Mouse (Mus musculus) embryonic facial prominence, embryonic 13.5 days (tissue): Measurements from ENCODE around the gene Vamp8. TPM values are rescaled to one million over a fixed set of nuclear protein-coding genes. Genes with fewer than 3 reads are reported as not detected.

ENCODE experiments used
- ATAC-seq: fragments of 200-750 bp; cut with Nextera tagmentation; 2 replicates; pipeline ENCODE4 v1.8.0; 2017; ENCODE audit warnings: low read depth; ENCODE audit not compliant: insufficient number of reproducible peaks, insufficient read depth, low FRiP score, low TSS enrichment
- H3K27ac ChIP-seq: fragments of 300-500 bp; sonication (generic); 2 replicates; pipeline ENCODE4 v1.5.1; 2015; ENCODE audit warnings: moderate library complexity, mild to moderate bottlenecking, inconsistent platforms
- H3K27me3 ChIP-seq: fragments of 300-500 bp; sonication (generic); 2 replicates; pipeline ENCODE4 v1.6.1; 2015; ENCODE audit warnings: mild to moderate bottlenecking, inconsistent platforms
- H3K36me3 ChIP-seq: fragments of 300-500 bp; sonication (generic); 2 replicates; pipeline ENCODE4 v1.6.1; 2015; ENCODE audit warnings: mild to moderate bottlenecking, inconsistent platforms
- H3K4me1 ChIP-seq: fragments of 300-500 bp; sonication (generic); 2 replicates; pipeline ENCODE4 v1.6.1; 2015; ENCODE audit warnings: inconsistent platforms
- H3K4me2 ChIP-seq: fragments of 300-500 bp; sonication (generic); 2 replicates; pipeline ENCODE4 v1.6.1; 2015; ENCODE audit warnings: moderate library complexity, mild to moderate bottlenecking, inconsistent platforms
- H3K4me3 ChIP-seq: fragments of 300-500 bp; sonication (generic); 2 replicates; pipeline ENCODE4 v1.5.1; 2015; ENCODE audit warnings: mild to moderate bottlenecking, inconsistent platforms
- H3K9ac ChIP-seq: fragments of 300-500 bp; sonication (generic); 2 replicates; pipeline ENCODE4 v1.6.1; 2015; ENCODE audit warnings: mild to moderate bottlenecking, inconsistent platforms
- H3K9me3 ChIP-seq: fragments of 300-500 bp; sonication (generic); 2 replicates; pipeline ENCODE4 v1.6.1; 2016; ENCODE audit warnings: inconsistent platforms
- WGBS: fragments of 180-500 bp; shearing (Covaris S2); methylation state at CpG from one replicate; pipeline ENCODE4 v1.1.7; 2015; ENCODE audit warnings: mixed read lengths; 5-methylcytosine and 5-hydroxymethylcytosine counted together
- polyA plus RNA-seq: library from polyadenylated mRNA; unstranded; fragments of >200 nt; fragmentation: Nextera tagmentation; extraction: Ambion mirVana; gene quantifications from 2 replicates; pipeline ENCODE4 v1.2.1, GENCODE M21; 2015

The Vamp8 gene
- polyA plus RNA-seq, 1 experiment from 2014 or later = 135 TPM

DNA sequence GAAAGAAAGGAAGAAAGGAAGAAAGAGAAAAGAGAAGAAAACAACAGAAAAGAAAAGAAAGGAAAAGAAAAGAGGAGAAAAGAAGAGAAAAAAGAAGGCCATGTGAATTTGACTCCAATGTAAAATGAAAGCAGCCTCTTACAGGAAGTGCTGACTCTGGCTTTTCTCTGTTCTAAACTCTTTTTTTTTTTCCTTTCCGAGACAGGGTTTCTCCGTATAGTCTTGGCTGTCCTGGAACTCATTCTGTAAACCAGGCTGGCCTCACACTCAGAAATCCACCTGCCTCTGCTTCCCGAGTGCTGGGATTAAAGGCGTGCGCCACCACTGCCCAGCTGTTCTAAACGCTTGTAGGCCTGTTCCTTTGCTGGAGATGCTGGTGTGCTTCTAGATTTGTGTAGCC is 8.0 kb downstream of the Vamp8 start:
- Histone ChIP-seq H3K4me2 (no peak overlapping the region), H3K9ac (no peak overlapping the region), H3K9me3 (no peaks in the 10 kb centered on the region), H3K4me1 (peaks cover 12% of the 10 kb centered on the region), H3K27me3 (peaks cover 6% of the 10 kb centered on the region), H3K36me3 (peaks cover 25% of the 10 kb centered on the region), H3K27ac (no peak overlapping the region), H3K4me3 (no peak overlapping the region)
- WGBS = 76% methylated on average over 6 of the region's 6 CpGs
- no peak for ATAC-seq

- H3K27me3 ChIP-seq = peaks cover 6% of the 10 kb centered on the region
- H3K4me2 ChIP-seq = peak within 1 kb of the TSS; percentile 78
- peaks cover 12% of the 10 kb centered on the region for H3K36me3 ChIP-seq
- under 1% methylated on average over 49 of the region's 49 CpGs for WGBS
- peak within 1 kb of the TSS; percentile 60 for H3K4me3 ChIP-seq
- H3K4me1 ChIP-seq = peaks cover 11% of the 10 kb centered on the region
- ATAC-seq = peak; percentile 75; the same call in 1 of the 2 replicates
- peak within 1 kb of the TSS; percentile 75 for H3K9ac ChIP-seq
- H3K27ac ChIP-seq = peak within 1 kb of the TSS; percentile 29; the same call in 1 of the 2 replicates
- no peaks in the 10 kb centered on the region for H3K9me3 ChIP-seq
These were observed 10.3 kb downstream of the Vamp8 start, which contains the start of gene Vamp5 for GRCm38 (mm10) chr6:72380131-72380770. TSS of gene Vamp5 (minus strand) at chr6:72380468.

- peak overlapping the region; percentile 75 for H3K9ac ChIP-seq
- WGBS = 37% methylated on average over 7 of the region's 7 CpGs
These were observed 10.9 kb downstream of the Vamp8 start for GRCm38 (mm10) chr6:72379377-72380130.

DNA sequence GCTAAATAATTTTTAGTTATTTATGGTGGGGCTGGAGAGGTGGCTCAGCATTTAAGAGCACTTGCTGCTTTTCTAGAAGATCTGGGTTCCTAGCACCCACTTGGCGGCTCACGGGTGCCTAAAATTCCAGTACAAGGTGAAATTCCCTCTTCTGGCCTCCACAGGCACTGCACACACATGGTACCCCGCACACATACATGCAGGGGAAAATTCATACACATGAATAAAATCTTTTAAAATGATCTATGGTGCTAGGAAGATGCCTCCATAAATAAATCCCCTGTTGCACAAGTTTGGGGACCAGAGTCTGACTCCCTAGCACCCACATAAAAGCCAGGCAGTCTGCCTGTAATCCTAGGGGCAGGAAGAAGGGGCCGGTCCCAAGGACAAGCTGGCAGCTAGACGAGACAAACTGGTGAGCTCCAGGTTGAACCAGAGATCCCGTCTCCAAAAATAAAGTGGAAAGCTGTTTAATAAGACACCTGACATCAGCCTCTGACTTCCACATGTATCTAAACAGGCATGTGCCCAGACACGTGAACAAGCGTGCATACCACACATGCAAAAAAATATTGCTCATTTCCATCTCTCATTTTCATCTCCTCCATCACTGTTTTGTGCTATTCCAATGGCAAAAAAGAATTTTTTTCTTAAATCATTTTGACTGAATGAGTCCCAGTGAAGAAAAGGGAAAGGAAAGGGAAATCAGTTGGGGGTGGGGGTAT is 11.8 kb downstream of the Vamp8 start:
- H3K9ac ChIP-seq = no peak overlapping the region
- peaks cover 6% of the 10 kb centered on the region for H3K27me3 ChIP-seq
- no peak overlapping the region for H3K4me2 ChIP-seq
- H3K4me3 ChIP-seq = no peak overlapping the region
- H3K36me3 ChIP-seq = no peaks in the 10 kb centered on the region
- H3K27ac ChIP-seq = no peak overlapping the region
- WGBS = 85% methylated on average over 8 of the region's 8 CpGs
- H3K4me1 ChIP-seq = peaks cover 11% of the 10 kb centered on the region
- no peaks in the 10 kb centered on the region for H3K9me3 ChIP-seq
- no peak for ATAC-seq

More at GRCm38 (mm10) chr6:72379377-72380130, 10.9 kb downstream of the Vamp8 start:
- peak overlapping the region; percentile 29; the same call in 1 of the 2 replicates for H3K27ac ChIP-seq
- H3K27me3 ChIP-seq = peaks cover 6% of the 10 kb centered on the region
- peak overlapping the region; percentile 60 for H3K4me3 ChIP-seq
- no peaks in the 10 kb centered on the region for H3K9me3 ChIP-seq
- H3K4me2 ChIP-seq = peak overlapping the region; percentile 78
- ATAC-seq = no peak
- H3K36me3 ChIP-seq = 0 out of 2 replicates have a peak, but pooled peaks cover 5% of the 10 kb centered on the region
- H3K4me1 ChIP-seq = peaks cover 11% of the 10 kb centered on the region

GRCm38 (mm10) chr6:72374820-72375563 is 15.5 kb downstream of the Vamp8 start:
- no peak for ATAC-seq
- 81% methylated on average over 15 of the region's 15 CpGs for WGBS
- no peaks in the 10 kb centered on the region for H3K9me3 ChIP-seq
- peaks cover 16% of the 10 kb centered on the region for H3K4me1 ChIP-seq
- H3K27me3 ChIP-seq = peaks cover 6% of the 10 kb centered on the region
- no peak overlapping the region for H3K27ac ChIP-seq
- H3K4me3 ChIP-seq = no peak overlapping the region
- H3K9ac ChIP-seq = no peak overlapping the region
- no peak overlapping the region for H3K4me2 ChIP-seq
- H3K36me3 ChIP-seq = no peaks in the 10 kb centered on the region

GRCm38 (mm10) chr6:72374206-72374605 is 16.3 kb downstream of the Vamp8 start:
- H3K27me3 ChIP-seq = peaks cover under 1% of the 10 kb centered on the region
- H3K4me1 ChIP-seq = peaks cover 9% of the 10 kb centered on the region; the same call in 1 of the 2 replicates
- no peak for ATAC-seq
- H3K4me3 ChIP-seq = no peak overlapping the region
- no peak overlapping the region for H3K27ac ChIP-seq
- no peak overlapping the region for H3K4me2 ChIP-seq
- H3K9me3 ChIP-seq = no peaks in the 10 kb centered on the region
- WGBS = 55% methylated on average over 7 of the region's 7 CpGs
- H3K36me3 ChIP-seq = no peaks in the 10 kb centered on the region
- H3K9ac ChIP-seq = no peak overlapping the region

DNA sequence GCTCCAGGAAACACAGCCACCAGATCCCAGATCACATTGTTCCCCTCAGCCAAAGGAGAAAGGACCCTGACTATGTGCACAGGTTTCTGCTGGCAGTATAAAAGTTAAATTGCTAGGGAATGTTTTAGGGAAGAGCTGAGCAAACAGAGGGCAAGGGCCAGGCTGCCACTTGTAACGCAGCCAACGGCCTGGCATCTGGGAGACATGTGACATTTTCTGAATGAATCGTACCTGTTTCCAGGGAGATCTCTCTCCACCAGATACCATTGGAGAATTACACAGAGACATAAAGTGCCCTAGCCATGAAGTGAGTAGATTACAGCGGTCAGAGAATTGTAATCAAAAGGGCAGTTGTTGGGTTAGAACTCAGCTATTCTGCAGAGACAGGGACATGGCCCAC is 17.3 kb downstream of the Vamp8 start:
- H3K9me3 ChIP-seq = no peaks in the 10 kb centered on the region
- no peak for ATAC-seq
- peaks cover 9% of the 10 kb centered on the region; the same call in 1 of the 2 replicates for H3K4me1 ChIP-seq
- H3K36me3 ChIP-seq = no peaks in the 10 kb centered on the region
- WGBS = 86% methylated on average over 4 of the region's 4 CpGs
- no peak overlapping the region for H3K4me2 ChIP-seq
- no peak overlapping the region for H3K27ac ChIP-seq
- no peaks in the 10 kb centered on the region for H3K27me3 ChIP-seq
- no peak overlapping the region for H3K4me3 ChIP-seq
- H3K9ac ChIP-seq = no peak overlapping the region

- 0 out of 2 replicates have a peak overlapping the region, but pooled peaks have one; percentile 27 for H3K9ac ChIP-seq
- no peak overlapping the region for H3K4me2 ChIP-seq
- no peaks in the 10 kb centered on the region for H3K36me3 ChIP-seq
- no peaks in the 10 kb centered on the region for H3K27me3 ChIP-seq
- no peaks in the 10 kb centered on the region for H3K9me3 ChIP-seq
- ATAC-seq = no peak
- H3K27ac ChIP-seq = peak overlapping the region; percentile 68
- H3K4me3 ChIP-seq = no peak overlapping the region
- WGBS = 4% methylated on average over 1 of the region's 1 CpGs
- H3K4me1 ChIP-seq = peaks cover 9% of the 10 kb centered on the region; the same call in 1 of the 2 replicates
These were observed 18.9 kb downstream of the Vamp8 start for GRCm38 (mm10) chr6:72371571-72371970.

GRCm38 (mm10) chr6:72371147-72371546 is 19.4 kb downstream of the Vamp8 start:
- no peaks in the 10 kb centered on the region for H3K9me3 ChIP-seq
- H3K27ac ChIP-seq = peak overlapping the region; percentile 68
- no peaks in the 10 kb centered on the region for H3K36me3 ChIP-seq
- ATAC-seq = peak; percentile 71; the same call in 1 of the 2 replicates
- no peak overlapping the region for H3K4me3 ChIP-seq
- 0 out of 2 replicates have a peak overlapping the region, but pooled peaks have one; percentile 27 for H3K9ac ChIP-seq
- peaks cover 9% of the 10 kb centered on the region; the same call in 1 of the 2 replicates for H3K4me1 ChIP-seq
- no peak overlapping the region for H3K4me2 ChIP-seq
- 43% methylated on average over 5 of the region's 5 CpGs for WGBS
- no peaks in the 10 kb centered on the region for H3K27me3 ChIP-seq

DNA sequence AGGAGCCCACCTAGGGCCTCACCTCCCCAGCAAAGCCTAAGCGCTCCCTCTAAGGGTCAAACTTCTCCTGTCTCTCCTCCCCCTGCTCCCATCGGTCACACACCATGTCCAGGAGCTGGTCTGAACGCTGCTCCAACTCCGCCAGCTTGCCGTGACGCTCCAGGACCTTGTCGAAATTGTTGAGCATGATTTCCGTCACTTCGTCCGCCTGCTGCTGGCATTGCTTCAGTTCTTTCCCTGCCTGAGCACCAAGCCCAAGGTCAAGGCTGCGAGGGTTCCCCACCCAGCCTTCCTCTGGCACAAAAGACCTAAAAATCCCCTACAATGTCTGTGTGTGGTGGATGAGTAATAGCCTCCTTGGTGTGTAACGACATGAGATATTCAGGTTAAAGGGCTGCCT is 20.4 kb downstream of the Vamp8 start:
- WGBS = 87% methylated on average over 12 of the region's 12 CpGs

More for the DNA sequence above, 20.4 kb downstream of the Vamp8 start:
- Histone ChIP-seq H3K36me3 (no peaks in the 10 kb centered on the region), H3K27ac (no peak overlapping the region), H3K4me1 (peaks cover 9% of the 10 kb centered on the region; the same call in 1 of the 2 replicates), H3K4me2 (no peak overlapping the region), H3K4me3 (no peak overlapping the region), H3K27me3 (no peaks in the 10 kb centered on the region), H3K9ac (0 out of 2 replicates have a peak overlapping the region, but pooled peaks have one; percentile 11), H3K9me3 (no peaks in the 10 kb centered on the region)
- no peak for ATAC-seq
